Mouse (Mus musculus) MEL (cell line): ENCODE results near the gene Tepsin.
A peak's percentile ranks its signal among the peaks of the same experiment; 100 is the strongest.

Source experiments
- CTCF ChIP-seq, 3 experiments: IDR thresholded peaks in 2 of 3; conservative IDR thresholded peaks in 1 of 3; 2 replicates each; pipeline ENCODE4 v1.5.1; 2011 to 2012; ENCODE audit warnings: low read length in 3 of 3, low read depth in 2 of 3, mild to moderate bottlenecking in 2 of 3, improper control_type of control experiment in 1 of 3, inconsistent platforms in 1 of 3, mixed read lengths in 1 of 3, moderate library complexity in 1 of 3; ENCODE audit not compliant: control insufficient read depth in 1 of 3, insufficient read depth in 1 of 3, poor library complexity in 1 of 3, severe bottlenecking in 1 of 3
- ELF1 ChIP-seq: IDR thresholded peaks from 2 replicates; pipeline ENCODE4 v1.6.1; 2014; ENCODE audit warnings: low read depth, mild to moderate bottlenecking, inconsistent platforms, low read length, improper control_type of control experiment, moderate library complexity
- EP300 ChIP-seq, 2 experiments: IDR thresholded peaks; 2 replicates each; pipeline ENCODE4 v1.6.1; 2011; ENCODE audit warnings: improper control_type of control experiment in 2 of 2, low read length in 2 of 2, low read depth in 1 of 2, mild to moderate bottlenecking in 1 of 2
- GATA1 ChIP-seq: IDR thresholded peaks from 2 replicates; pipeline ENCODE4 v1.6.1; 2011; ENCODE audit warnings: low read depth, low read length, improper control_type of control experiment
- KAT2A ChIP-seq: conservative IDR thresholded peaks from 2 replicates; pipeline ENCODE4 v1.6.1; 2012; ENCODE audit warnings: low read depth, low read length, improper control_type of control experiment, inconsistent platforms
- MAX ChIP-seq: IDR thresholded peaks from 2 replicates; pipeline ENCODE4 v1.6.1; 2011; ENCODE audit warnings: low read length, improper control_type of control experiment
- NRF1 ChIP-seq: IDR thresholded peaks from 2 replicates; pipeline ENCODE4 v1.6.1; 2014; ENCODE audit warnings: low read depth, mild to moderate bottlenecking, inconsistent platforms, low read length, improper control_type of control experiment, moderate library complexity; ENCODE audit not compliant: poor library complexity, insufficient read depth, severe bottlenecking
- POLR2A ChIP-seq, 2 experiments: IDR thresholded peaks; 2 replicates each; pipeline ENCODE4 v1.6.1; 2011 to 2012; ENCODE audit warnings: low read length in 2 of 2, mild to moderate bottlenecking in 2 of 2, control low read depth in 1 of 2, improper control_type of control experiment in 1 of 2, low read depth in 1 of 2, moderate library complexity in 1 of 2; ENCODE audit not compliant: control insufficient read depth in 1 of 2, insufficient read depth in 1 of 2, poor library complexity in 1 of 2
- POLR2AphosphoS2 ChIP-seq: IDR thresholded peaks from 2 replicates; pipeline ENCODE4 v1.6.1; 2011; ENCODE audit warnings: low read length, improper control_type of control experiment
- RAD21 ChIP-seq: IDR thresholded peaks from 2 replicates; pipeline ENCODE4 v1.6.1; 2011; ENCODE audit warnings: mild to moderate bottlenecking, low read depth, low read length, improper control_type of control experiment
- TCF12 ChIP-seq: IDR thresholded peaks from 2 replicates; pipeline ENCODE4 v1.6.1; 2014; ENCODE audit warnings: low read depth, mild to moderate bottlenecking, inconsistent platforms, low read length, improper control_type of control experiment, moderate library complexity
- USF1 ChIP-seq: IDR thresholded peaks from 2 replicates; pipeline ENCODE4 v1.6.1; 2014; ENCODE audit warnings: low read depth, mild to moderate bottlenecking, inconsistent platforms, low read length, improper control_type of control experiment, moderate library complexity
- ZNF384 ChIP-seq: IDR thresholded peaks from 2 replicates; pipeline ENCODE4 v1.6.1; 2012; ENCODE audit warnings: low read depth, mild to moderate bottlenecking, inconsistent platforms, low read length, improper control_type of control experiment

DNA sequence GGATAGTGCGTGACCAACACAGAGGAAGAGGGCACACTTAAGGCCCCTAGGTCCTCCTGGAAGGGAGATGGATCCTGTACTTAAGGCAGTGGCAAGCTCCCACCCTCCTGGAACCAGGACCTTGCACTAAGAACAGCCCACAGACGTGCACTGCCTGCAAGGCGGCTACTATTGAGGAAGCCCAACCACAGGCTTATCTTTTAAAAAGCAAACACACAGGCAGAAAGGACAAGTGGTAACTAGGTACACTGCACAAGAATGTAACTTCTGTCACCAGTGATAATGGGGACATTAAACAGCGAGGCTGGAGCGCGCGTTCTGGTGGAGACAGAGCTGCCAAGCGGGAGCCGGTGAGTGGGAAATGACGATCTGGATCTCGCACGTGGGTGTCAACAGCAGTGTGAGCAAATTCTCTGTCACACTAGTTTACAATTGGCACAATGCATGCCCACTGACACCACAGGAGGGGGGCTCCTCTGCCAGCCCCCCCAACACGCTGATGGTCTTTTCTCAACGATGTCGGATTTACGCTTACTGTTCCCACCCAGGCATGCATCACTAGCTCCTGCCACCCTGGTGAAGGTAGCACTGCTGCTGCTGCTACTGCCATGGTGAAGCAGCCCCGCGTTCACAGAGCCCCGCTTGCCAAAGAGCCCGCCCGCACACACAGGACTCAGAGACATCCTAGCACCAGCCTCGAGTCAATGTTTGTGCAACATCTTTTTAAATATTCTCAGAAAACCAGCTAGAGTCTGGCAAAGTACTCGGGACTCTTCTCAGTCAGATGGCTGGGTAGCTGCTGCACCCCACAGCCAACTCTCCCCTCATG lies 38.5 kb upstream of the Tepsin start:
- TF ChIP-seq POLR2A (IDR thresholded peaks at IDR 0.05; ENCODE audit: control insufficient read depth in 1 of 2, insufficient read depth in 1 of 2, low read depth in 1 of 2, low read length in 2 of 2, poor library complexity in 1 of 2): no peak; a peak in 1 of 4 replicates
- TF ChIP-seq NRF1: no peak
- TF ChIP-seq TCF12: peak; percentile 92
- TF ChIP-seq CTCF (IDR thresholded peaks at IDR 0.05 in 2 of 3, conservative IDR thresholded peaks at IDR 0.05 in 1 of 3; ENCODE audit: control insufficient read depth in 1 of 3, insufficient read depth in 1 of 3, low read depth in 2 of 3, low read length in 3 of 3, poor library complexity in 1 of 3, severe bottlenecking in 1 of 3): no peak
- TF ChIP-seq MAX: peak; percentile 84
- no peak for TF ChIP-seq ZNF384
- TF ChIP-seq ELF1: no peak
- TF ChIP-seq GATA1: peak; percentile 92
- no peak for TF ChIP-seq POLR2AphosphoS2
- TF ChIP-seq EP300 (IDR thresholded peaks at IDR 0.05; ENCODE audit: low read depth in 1 of 2, low read length in 2 of 2): peak; percentile 88 to 92
- no peak for TF ChIP-seq USF1
- no peak for TF ChIP-seq KAT2A
- TF ChIP-seq RAD21: no peak
